Mouse (Mus musculus) cerebellum, postnatal 25 days (tissue): ENCODE results near the gene Ptprf.

Source experiments
- DNase-seq, 2 experiments: peaks; one replicate each; pipeline ENCODE4 v3.0.0; 2021; ENCODE audit warnings: mixed read lengths in 2 of 2

Ptprf gene

DNA sequence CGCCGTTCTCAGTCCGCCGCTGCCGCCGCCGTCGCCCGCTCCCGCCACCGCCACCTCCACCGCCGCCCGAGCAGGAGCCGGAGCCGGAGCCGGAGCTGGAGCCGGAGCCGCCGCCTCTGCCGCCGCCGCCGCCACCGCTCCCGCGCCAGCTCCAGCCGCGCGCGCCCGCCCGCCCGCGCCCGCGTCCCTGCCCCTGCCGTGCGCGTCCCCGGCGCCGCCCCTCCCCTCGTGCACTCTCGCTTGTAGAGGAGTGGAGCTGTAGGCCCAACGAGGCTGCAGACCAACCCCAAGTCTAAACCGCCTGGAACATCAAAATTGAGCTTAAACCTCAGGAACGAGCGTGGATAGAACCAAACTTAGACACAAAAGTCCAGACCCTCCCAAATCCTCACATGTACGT lies at the start of gene Ptprf:
Ptprf (minus strand) TSS at position 175 of the 400 bp plus-strand sequence.
- DNase-seq = peak; percentile 83 to 91

GRCm38 (mm10) chr4:118336658-118337057 lies 45.5 kb upstream of the Ptprf start:
- DNase-seq = peak; percentile 26 to 58

- DNase-seq = no peak
These were observed 44.8 kb upstream of the Ptprf start for GRCm38 (mm10) chr4:118335991-118336390.

- no peak for DNase-seq
These were observed 40.6 kb upstream of the Ptprf start for GRCm38 (mm10) chr4:118331777-118332176.

DNA sequence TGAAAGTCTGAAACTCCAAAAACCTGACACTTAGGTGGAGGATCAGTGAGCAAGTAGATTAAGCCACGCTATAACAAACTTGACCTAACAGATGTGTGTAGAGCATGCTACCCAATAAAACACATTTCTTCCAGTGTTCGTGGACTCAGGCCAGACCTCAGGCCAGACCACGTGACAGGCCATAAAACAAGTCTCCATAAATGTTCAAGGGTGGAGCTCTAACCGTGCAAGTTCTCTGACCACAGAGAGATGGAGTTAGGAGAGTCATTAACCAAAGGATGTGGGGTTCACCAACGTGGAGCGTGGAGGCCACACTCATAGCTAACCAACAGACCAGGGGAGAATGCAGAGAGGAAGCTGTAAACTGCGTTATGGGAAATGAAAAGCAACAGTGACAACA lies 35.3 kb upstream of the Ptprf start:
- DNase-seq = no peak

DNA sequence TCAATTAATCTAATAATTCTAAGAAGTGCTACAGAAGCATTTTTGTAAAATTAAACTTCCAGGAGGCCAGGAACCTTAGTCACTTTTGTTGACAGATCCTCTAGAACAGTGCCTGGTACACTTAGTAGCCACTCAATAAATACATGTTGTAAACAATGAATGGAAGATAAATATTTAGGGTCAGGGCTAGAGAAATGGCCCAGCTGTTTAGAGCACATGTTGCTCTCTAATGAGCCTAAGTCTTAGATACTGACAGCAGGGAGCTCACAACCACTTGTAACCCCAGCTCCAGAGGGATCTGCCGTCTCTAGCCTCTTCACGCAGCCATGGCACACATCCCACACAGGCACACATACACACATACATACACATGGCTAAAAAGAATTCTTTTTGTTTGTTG lies 29.4 kb upstream of the Ptprf start:
- DNase-seq = no peak

DNA sequence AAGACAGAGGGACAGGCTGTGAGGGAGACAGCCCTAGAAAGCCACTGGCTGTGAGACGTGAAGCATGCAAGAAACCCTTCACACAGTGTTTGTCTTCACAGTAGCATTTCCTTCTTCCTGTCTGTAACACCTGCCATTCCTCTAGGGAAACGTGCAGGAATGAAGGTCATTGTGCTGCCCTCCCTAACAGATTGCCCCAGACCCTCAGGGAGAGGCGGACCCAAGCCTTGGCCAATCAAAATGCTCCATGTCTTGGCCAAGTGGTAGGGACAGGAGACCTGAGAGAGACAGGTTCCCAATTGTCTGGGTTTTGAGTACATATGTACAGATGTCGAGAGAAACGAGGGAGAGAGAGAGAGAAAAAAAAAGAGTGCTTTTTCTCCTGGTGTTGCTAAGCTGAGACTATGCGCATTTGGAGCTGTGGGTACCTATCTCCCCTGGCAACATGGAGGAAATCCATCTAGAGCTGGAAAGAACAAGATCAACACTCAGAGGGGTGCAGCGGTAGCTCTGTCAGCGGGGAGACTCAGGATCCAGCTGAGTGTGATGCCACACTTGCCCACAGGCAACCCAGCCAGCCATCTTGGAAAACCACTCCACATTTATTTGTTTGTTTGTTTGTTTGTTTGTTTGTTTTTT lies 28.6 kb upstream of the Ptprf start:
- DNase-seq = no peak

DNA sequence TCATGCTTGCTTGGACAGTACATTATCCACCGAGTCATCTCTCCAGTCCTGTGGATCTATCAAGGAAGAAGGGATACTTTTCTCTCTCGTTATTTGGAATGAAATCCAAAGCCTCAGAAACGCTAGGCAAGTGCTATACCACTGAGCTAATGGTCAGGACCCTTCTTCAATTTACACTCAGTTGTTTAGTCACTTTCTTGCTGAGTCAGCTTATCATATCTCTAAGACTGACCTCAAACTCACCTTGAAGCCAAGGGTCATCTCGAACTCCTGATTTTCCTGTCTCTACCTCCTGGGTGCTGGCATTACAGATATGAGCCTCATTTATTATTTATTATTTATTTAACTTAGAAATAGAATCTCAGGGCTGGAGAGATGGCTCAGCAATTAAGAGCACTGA lies 25.5 kb upstream of the Ptprf start:
- no peak for DNase-seq

GRCm38 (mm10) chr4:118315286-118315685 lies 24.1 kb upstream of the Ptprf start:
- no peak for DNase-seq

- DNase-seq = no peak
These were observed 19.3 kb upstream of the Ptprf start for GRCm38 (mm10) chr4:118310461-118310860.

GRCm38 (mm10) chr4:118307533-118308263 lies 16.5 kb upstream of the Ptprf start:
- DNase-seq = no peak

- DNase-seq = no peak
These were observed 15.0 kb upstream of the Ptprf start for GRCm38 (mm10) chr4:118306113-118306696.

DNA sequence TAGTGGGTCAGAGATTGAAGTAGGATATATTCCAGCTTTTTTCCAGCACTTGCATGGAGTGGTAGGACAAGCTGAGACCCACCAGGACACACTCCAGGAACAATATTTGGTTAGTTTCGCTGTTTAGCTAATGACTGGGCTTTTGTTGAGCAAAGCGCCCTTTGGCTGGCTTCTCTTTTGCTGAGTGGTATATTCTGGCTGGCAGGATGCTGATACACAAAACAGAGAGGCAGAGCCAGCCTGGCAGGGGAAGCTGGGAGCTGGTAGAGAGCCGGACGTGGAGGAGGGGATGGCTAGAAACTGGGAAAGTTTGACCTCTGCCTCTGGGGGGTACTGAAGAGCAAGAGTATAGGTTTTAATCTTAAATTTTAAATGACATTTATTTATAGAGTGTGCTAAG lies 13.8 kb upstream of the Ptprf start:
- no peak for DNase-seq

- DNase-seq = no peak
These were observed 6.6 kb upstream of the Ptprf start for GRCm38 (mm10) chr4:118297844-118298243.

DNA sequence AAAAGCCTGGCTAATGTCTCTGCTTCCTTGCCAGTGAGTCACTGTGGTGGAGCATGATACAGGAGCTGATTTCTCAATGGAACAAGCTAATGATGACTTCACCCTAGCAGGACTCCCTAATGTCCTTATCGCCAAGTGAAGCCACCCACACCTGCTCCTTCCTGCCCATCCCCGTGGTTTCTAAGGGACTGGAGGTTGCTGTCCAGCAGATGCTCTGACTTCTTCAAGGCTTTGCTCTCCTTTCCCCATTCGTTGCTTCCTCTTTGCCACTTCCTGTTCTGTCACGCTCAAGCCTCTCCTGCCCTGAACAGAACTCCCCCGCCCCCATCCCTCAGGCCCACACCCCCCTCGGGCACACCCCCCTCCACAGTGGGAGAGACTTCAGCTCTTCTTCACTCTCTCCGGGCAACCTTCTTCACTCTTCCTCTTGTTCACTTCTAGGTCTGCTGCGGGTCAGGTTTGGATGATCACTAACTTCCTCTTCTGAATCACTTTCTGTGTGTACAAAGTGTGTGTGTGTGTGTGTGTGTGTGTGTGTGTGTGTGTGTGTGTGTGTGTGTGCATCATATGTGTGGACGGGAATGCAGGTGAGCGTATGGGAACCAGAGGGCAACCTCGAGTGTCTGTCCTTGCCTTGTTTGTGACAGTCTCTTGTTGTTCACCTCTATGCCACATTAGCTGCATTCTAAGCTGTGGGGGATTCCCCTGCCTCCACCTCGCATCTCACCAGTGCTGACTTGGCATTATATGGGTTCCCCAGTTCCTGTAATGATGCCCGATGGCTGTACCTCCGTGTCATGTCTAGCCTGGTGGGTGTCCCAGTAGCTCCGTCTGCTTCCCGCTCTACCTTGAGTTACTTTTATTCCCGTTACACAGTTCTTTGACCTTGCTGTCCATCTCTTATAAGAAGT lies 4.7 kb upstream of the Ptprf start:
- no peak for DNase-seq

DNA sequence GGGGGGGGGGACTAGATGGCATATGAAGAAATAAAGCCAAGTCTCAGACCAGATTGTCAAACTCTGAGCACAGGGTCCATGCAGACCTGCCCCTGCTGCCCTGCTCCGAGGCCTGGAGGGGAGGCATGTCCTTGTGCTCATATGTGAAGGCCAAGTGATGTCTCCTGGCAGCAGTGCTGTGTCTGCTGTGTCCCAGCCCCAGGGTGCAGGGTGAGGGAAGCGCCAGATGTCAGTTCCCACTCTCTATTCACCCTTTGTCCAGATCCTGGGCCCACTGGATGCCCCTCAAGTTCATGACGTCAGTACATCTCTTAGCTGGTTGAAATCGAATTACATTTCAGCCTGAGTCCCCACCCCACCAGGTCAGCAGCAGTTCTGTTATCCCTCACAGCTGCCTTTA lies 3.6 kb upstream of the Ptprf start:
- DNase-seq = no peak

- peak; percentile 83 to 91 for DNase-seq
These were observed 1.6 kb upstream of the Ptprf start for GRCm38 (mm10) chr4:118292741-118293306.

DNA sequence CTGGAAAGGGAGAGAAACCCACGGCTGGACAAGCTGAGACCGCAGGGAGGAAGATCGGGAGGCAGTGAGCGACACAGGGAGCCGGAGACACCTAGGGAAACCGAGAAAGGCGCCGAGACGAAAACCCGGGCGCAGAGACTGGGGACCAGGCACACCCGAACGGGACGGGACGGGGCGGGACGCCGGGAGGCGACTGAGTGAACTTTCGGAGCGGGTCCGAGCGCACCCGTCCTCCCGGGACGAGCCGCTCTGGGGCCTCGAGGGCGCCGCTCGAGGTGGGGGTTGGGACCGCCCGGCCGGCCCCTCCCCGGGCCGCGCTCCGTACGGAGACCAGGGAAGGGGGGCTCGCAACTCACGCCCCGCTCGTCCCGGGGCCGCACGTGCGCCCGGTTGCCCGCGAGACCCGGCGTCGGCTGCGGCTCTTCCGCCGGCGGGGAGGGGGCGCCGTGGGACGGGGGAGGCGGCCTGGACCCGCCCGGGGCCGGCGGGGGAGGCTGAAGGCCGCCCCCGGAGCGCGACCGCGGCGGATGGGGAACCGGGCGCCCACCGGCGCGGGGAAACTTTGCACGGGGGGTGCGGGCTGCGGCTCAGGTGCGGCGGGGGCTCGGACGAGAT lies 682 bp downstream of the Ptprf start:
- peak; percentile 45 to 48 for DNase-seq

DNA sequence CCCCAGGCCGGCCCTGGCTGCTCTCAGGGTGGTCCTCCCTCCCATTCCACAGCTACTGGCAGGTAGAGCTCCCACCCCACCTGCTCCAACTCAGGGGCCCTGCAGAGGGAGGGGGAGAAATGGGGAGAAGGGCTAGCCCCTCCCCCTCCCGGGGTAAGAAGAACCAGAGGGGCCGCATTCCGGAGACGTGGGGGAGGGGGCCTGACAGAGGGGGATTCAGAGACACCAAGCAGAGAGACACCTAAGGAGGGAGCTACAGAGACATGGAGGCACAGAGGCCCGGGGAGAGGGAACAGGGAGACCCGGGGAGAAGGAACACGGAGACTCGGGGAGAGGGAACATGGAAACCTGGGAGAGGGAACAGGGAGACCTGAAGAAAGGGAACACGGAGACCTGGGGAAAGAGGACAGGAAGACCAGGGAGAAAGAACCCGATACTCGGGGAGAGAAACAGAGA lies 1.2 kb downstream of the Ptprf start:
- peak in 1 of 2 experiments; percentile 31 for DNase-seq

DNA sequence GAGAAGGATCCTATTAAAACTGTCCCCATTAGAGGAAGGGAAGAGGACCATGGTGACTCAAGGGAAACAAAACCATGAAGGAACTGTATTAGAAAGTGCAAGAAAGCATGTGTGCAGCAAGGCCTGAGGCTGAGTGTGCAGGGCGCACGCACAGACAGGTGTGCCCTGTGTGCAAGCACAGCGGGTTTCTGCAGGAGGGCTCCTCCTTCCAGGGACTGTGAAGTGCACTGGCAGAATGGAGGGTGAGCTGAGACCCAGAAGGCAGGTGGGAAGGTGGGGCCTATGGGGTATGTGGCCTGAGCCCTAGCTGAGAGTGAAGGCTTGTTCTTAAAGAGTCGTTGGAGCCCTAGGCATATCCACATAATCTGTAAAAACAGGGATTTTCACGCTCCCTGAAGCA lies 1.9 kb downstream of the Ptprf start:
- peak in 1 of 2 experiments; percentile 19 for DNase-seq

DNA sequence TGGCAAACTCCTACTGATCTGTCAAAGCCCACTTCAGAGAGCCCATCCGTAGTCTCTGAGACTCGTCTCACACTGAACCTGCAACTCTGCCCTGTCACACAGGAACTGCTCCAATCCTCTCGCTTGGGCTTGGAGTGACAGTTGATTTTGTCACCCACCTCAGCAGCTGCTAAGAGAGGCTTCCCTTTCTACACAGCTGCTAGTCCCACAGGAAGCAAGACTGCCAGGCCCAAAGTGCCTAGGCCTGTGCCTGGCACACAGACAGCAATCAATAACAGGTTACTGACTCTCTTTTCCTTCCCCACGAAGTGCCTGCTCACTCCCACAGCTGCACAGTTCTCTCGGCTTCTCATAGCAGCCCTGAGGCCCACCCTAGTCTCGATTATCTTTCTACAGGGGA lies 2.7 kb downstream of the Ptprf start:
- no peak for DNase-seq

DNA sequence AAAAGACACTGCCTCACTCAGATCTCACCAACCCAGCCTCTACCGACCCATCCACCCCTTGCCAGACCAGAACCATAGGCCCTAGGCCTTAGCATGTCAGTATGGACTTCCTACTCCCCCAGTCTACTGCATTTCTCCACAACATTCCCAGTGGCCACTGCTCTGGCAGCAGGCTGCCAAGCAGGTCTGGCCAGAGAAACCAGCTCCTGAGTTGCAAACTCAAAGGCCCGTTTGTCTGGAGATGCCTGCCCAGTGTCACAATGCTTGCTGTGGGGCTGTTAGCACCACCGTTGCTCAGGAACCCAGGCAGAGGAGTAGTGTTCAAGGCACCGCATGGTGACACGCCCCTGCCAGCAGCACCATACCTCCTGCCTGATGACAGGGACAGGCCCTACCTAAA lies 5.0 kb downstream of the Ptprf start:
- DNase-seq = no peak
